Mouse (Mus musculus) stomach, postnatal 0 days (tissue): Measurements from ENCODE around the gene Znhit2.

Experiments used
- CTCF ChIP-seq: IDR thresholded peaks from 2 replicates; pipeline ENCODE4 v1.5.1; 2016; ENCODE audit warnings: antibody characterized with exemption, low read depth, mild to moderate bottlenecking, moderate library complexity
- EP300 ChIP-seq: optimal IDR thresholded peaks from 2 replicates; pipeline ENCODE3; 2016; ENCODE audit warnings: antibody characterized with exemption

- TF ChIP-seq CTCF, result no peak
- no peak for TF ChIP-seq EP300
Measured at GRCm38 (mm10) chr19:6079983-6080480, 19.0 kb downstream of the Znhit2 start, which contains the start of gene Tmem262.
